In the genomic region with DNA sequence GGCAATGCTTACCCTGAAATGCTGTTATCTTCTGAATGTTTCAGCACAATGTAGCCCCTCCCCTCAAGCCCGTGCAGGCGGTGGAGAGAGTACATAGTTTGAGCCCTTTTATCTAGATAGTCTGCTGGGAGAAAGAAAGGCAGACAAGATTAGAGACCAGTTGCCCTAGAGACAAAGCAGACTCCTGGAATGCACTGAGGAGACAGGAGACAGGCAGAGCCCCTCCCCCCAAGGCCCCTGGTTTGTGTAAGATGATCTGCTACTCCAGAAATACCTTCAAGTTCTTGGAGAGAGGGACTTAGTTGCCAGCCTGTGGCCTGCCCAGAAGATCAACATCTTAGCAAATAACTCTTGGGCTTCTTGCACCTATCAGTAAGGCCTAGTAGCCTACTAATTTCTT, we compare ENCODE assay signal across 10 mouse cellular contexts.
DNase-seq lines count a peak whose midpoint lies in the region; ATAC-seq and TF ChIP-seq lines count a peak whose summit lies in the region.
"Had no signal": no experiment of that assay in that cellular context is flagged by ENCODE, and none has a peak within 500 bp of the region (broad histone marks: within the 10 kb centered on the region; RNA-seq: fewer than 3 reads in every experiment).

No protein-coding gene starts in this region.

- TF ChIP-seq RAD21 in MEL (IDR thresholded peaks at IDR 0.05; ENCODE audit: low read depth, low read length) = no peak

- H3K27ac ChIP-seq in kidney, embryonic 14.5 days (ENCODE audit: low read depth, low read length) = no peak overlapping the region
- no peak overlapping the region for H3K27ac ChIP-seq in MEL (ENCODE audit: control insufficient read depth, low read depth, low read length)
- no peak overlapping the region for H3K27ac ChIP-seq in liver, embryonic 12.5 days

- no peak for TF ChIP-seq EP300 in MEL (IDR thresholded peaks at IDR 0.05; ENCODE audit: low read depth in 1 of 2, low read length in 2 of 2)

- 26% methylated on average over 2 of the region's 2 CpGs for WGBS in kidney, embryonic 14.5 days
- WGBS in liver, embryonic 12.5 days (ENCODE audit: insufficient replicate concordance) = 7% methylated on average over 2 of the region's 2 CpGs

- no peaks in the 10 kb centered on the region for H3K79me2 ChIP-seq in MEL (ENCODE audit: control insufficient read depth, insufficient read depth, low read length, poor library complexity)

- no peaks in the 10 kb centered on the region for H3K36me3 ChIP-seq in kidney, embryonic 14.5 days (ENCODE audit: control insufficient read depth, insufficient read depth, low read length)
- H3K36me3 ChIP-seq in MEL (ENCODE audit: control insufficient read depth in 1 of 2, insufficient read depth in 2 of 2, low read length in 2 of 2) = no peaks in the 10 kb centered on the region
- no peaks in the 10 kb centered on the region for H3K36me3 ChIP-seq in liver, embryonic 12.5 days

- no peaks in the 10 kb centered on the region for H3K27me3 ChIP-seq in kidney, embryonic 14.5 days (ENCODE audit: control insufficient read depth, insufficient read depth, low read length)
- H3K27me3 ChIP-seq in MEL (ENCODE audit: control insufficient read depth in 1 of 2, insufficient read depth in 2 of 2, low read length in 2 of 2) = no peaks in the 10 kb centered on the region
- no peaks in the 10 kb centered on the region for H3K27me3 ChIP-seq in liver, embryonic 12.5 days (replicated peaks)

- no peak for DNase-seq in kidney, postnatal 10 days
- DNase-seq in MEL (ENCODE audit: low read depth, low spot score) = peak; percentile 7
- DNase-seq in c-Kit-positive CD71-positive TER-119-positive erythroid progenitor cells, embryonic 14.5 days (ENCODE audit: low spot score) = no peak
- DNase-seq: heart, adult 18-20 months; kidney, postnatal 14 days; lung, adult 2 months had no signal

- H3K4me2 ChIP-seq in kidney, embryonic 14.5 days (replicated peaks; ENCODE audit: low read depth, low read length) = no peak overlapping the region
- no peak overlapping the region for H3K4me2 ChIP-seq in liver, embryonic 12.5 days

- H3K4me1 ChIP-seq in kidney, embryonic 14.5 days (ENCODE audit: control insufficient read depth, insufficient read depth, low read length) = peaks cover 8% of the 10 kb centered on the region; the same call in 1 of the 2 replicates
- H3K4me1 ChIP-seq in MEL (ENCODE audit: control insufficient read depth in 1 of 2, insufficient read depth in 2 of 2, low read length in 2 of 2) = no peaks in the 10 kb centered on the region
- H3K4me1 ChIP-seq in liver, embryonic 12.5 days = peaks cover 12% of the 10 kb centered on the region; the same call in 1 of the 2 replicates

- no peaks in the 10 kb centered on the region for H3K9me3 ChIP-seq in kidney, embryonic 14.5 days (ENCODE audit: control insufficient read depth, low read length)
- no peaks in the 10 kb centered on the region for H3K9me3 ChIP-seq in MEL (replicated peaks; ENCODE audit: insufficient read depth, low read length)
- no peaks in the 10 kb centered on the region for H3K9me3 ChIP-seq in liver, embryonic 12.5 days (replicated peaks)

- no peak overlapping the region for H3K4me3 ChIP-seq in kidney, embryonic 14.5 days (ENCODE audit: low read length)
- H3K4me3 ChIP-seq in MEL (ENCODE audit: control insufficient read depth in 1 of 2, insufficient read depth in 1 of 2, low read depth in 2 of 2, low read length in 2 of 2) = no peak overlapping the region
- no peak overlapping the region for H3K4me3 ChIP-seq in liver, embryonic 12.5 days

- H3K9ac ChIP-seq in kidney, embryonic 14.5 days (ENCODE audit: low read depth, low read length) = no peak overlapping the region
- no peak overlapping the region for H3K9ac ChIP-seq in MEL (ENCODE audit: control insufficient read depth, low read depth, low read length, poor library complexity, severe bottlenecking)
- H3K9ac ChIP-seq in liver, embryonic 12.5 days = no peak overlapping the region

- peak; percentile 32; the same call in 1 of the 2 replicates for ATAC-seq in kidney, embryonic 14.5 days (ENCODE audit: low FRiP score, low TSS enrichment)
- peak; percentile 68; the same call in 1 of the 2 replicates for ATAC-seq in common myeloid progenitor, adult 5-6 weeks (replicated peaks; ENCODE audit: low read depth, poor library complexity, severe bottlenecking)
- peak; percentile 58 for ATAC-seq in liver, embryonic 12.5 days
- no peak for ATAC-seq in monocyte, adult 5-6 weeks (replicated peaks; ENCODE audit: insufficient number of reproducible peaks, low FRiP score, low TSS enrichment, poor library complexity, severe bottlenecking)

- no peak for TF ChIP-seq POLR2A in MEL (IDR thresholded peaks at IDR 0.05; ENCODE audit: control insufficient read depth in 1 of 2, insufficient read depth in 1 of 2, low read depth in 1 of 2, low read length in 2 of 2, poor library complexity in 1 of 2)

- no peak for TF ChIP-seq CTCF in MEL (IDR thresholded peaks at IDR 0.05 in 2 of 3, conservative IDR thresholded peaks at IDR 0.05 in 1 of 3; ENCODE audit: control insufficient read depth in 1 of 3, insufficient read depth in 1 of 3, low read depth in 2 of 3, low read length in 3 of 3, poor library complexity in 1 of 3, severe bottlenecking in 1 of 3)

TF ChIP-seq in MEL, 35 proteins besides CTCF, POLR2A, EP300 and RAD21:
- no peak for TF ChIP-seq JUND (IDR thresholded peaks at IDR 0.05; ENCODE audit: low read depth, low read length)
- no peak for TF ChIP-seq MYB (IDR thresholded peaks at IDR 0.05; ENCODE audit: low read depth, low read length)
- no peak for TF ChIP-seq USF2 (IDR thresholded peaks at IDR 0.05; ENCODE audit: borderline replicate concordance in 1 of 2, insufficient read depth in 1 of 2, low read depth in 1 of 2, low read length in 2 of 2)
- no peak for TF ChIP-seq POLR2AphosphoS5 (IDR thresholded peaks at IDR 0.05; ENCODE audit: borderline replicate concordance, low read depth, low read length)
- no peak for TF ChIP-seq ZKSCAN1 (IDR thresholded peaks at IDR 0.05; ENCODE audit: low read depth, low read length)
- TF ChIP-seq TAL1 (IDR thresholded peaks at IDR 0.05; ENCODE audit: low read length) = no peak
- TF ChIP-seq CHD2 (IDR thresholded peaks at IDR 0.05; ENCODE audit: low read length) = no peak
- TF ChIP-seq USF1 (IDR thresholded peaks at IDR 0.05; ENCODE audit: low read depth, low read length) = no peak
- TF ChIP-seq SMC3 (IDR thresholded peaks at IDR 0.05; ENCODE audit: low read depth, low read length) = no peak
- TF ChIP-seq ETS1 (IDR thresholded peaks at IDR 0.05; ENCODE audit: low read depth, low read length) = no peak
- no peak for TF ChIP-seq HCFC1 (IDR thresholded peaks at IDR 0.05; ENCODE audit: low read depth, low read length)
- TF ChIP-seq MAFK (IDR thresholded peaks at IDR 0.05; ENCODE audit: borderline replicate concordance, low read depth, low read length) = no peak
- no peak for TF ChIP-seq RCOR1 (IDR thresholded peaks at IDR 0.05; ENCODE audit: low read depth, low read length)
